Mouse (Mus musculus) forebrain, embryonic 14.5 days (tissue): ENCODE measurements at regions not wholly inside any gene's neighbourhood (a gene's known extent, or its start where the extent isn't known, plus 50 kb on each side); places are given as distances from the start of the nearest gene placed in this dataset. TPM values are rescaled to one million over a fixed set of nuclear protein-coding genes. Genes with fewer than 3 reads are reported as not detected.
A peak's percentile ranks its signal among the peaks of the same experiment; 100 is the strongest.

Source experiments
- ATAC-seq: fragments of 200-750 bp; cut with Nextera tagmentation; 2 replicates; pipeline ENCODE4 v1.8.0; 2017; ENCODE audit warnings: mild to moderate bottlenecking, moderate library complexity
- DNase-seq: peaks from one replicate; pipeline ENCODE4 v3.0.0-alpha.2; 2015; ENCODE audit warnings: low spot score
- H3K27ac ChIP-seq: fragments of 300-500 bp; sonication (generic); 2 replicates; pipeline ENCODE4 v1.5.1; 2014; ENCODE audit warnings: low read depth, mild to moderate bottlenecking, control low read depth, low read length, moderate library complexity
- H3K27me3 ChIP-seq: fragments of 300-500 bp; sonication (generic); replicated peaks from 2 replicates; pipeline ENCODE4 v1.6.1; 2014; ENCODE audit warnings: low read length, control low read depth, mixed read lengths; ENCODE audit not compliant: control insufficient read depth, insufficient read depth
- H3K36me3 ChIP-seq: fragments of 300-500 bp; sonication (generic); 2 replicates; pipeline ENCODE4 v1.6.1; 2014; ENCODE audit warnings: low read length, control low read depth; ENCODE audit not compliant: control insufficient read depth, insufficient read depth
- H3K4me1 ChIP-seq: fragments of 300-500 bp; sonication (generic); 2 replicates; pipeline ENCODE4 v1.6.1; 2014; ENCODE audit warnings: antibody characterized with exemption, low read length, control low read depth; ENCODE audit not compliant: control insufficient read depth, insufficient read depth
- H3K4me2 ChIP-seq: fragments of 300-500 bp; sonication (generic); 2 replicates; pipeline ENCODE4 v1.6.1; 2014; ENCODE audit warnings: mild to moderate bottlenecking, control low read depth, low read length
- H3K4me3 ChIP-seq: fragments of 300-500 bp; sonication (generic); 2 replicates; pipeline ENCODE4 v1.5.1; 2014; ENCODE audit warnings: low read depth, low read length, control low read depth
- H3K9ac ChIP-seq: fragments of 300-500 bp; sonication (generic); 2 replicates; pipeline ENCODE4 v1.6.1; 2014; ENCODE audit warnings: mild to moderate bottlenecking, low read length, control low read depth, moderate library complexity
- H3K9me3 ChIP-seq: fragments of 300-500 bp; sonication (generic); replicated peaks from 2 replicates; pipeline ENCODE4 v1.6.1; 2016; ENCODE audit warnings: low read length, control low read depth, mixed read lengths; ENCODE audit not compliant: control insufficient read depth
- WGBS: fragments of 180-500 bp; shearing (Covaris S2); extraction: QIAGEN DNeasy Blood & Tissue Kit; methylation state at CpG from one replicate; pipeline ENCODE4 v1.1.7; 2014; 5-methylcytosine and 5-hydroxymethylcytosine counted together
- microRNA-seq: library from miRNA; unstranded; fragments of <30 nt; microRNA quantifications from one replicate; pipeline ENCODE4, GENCODE M21; 2016

GRCm38 (mm10) chr6:19547589-19547988, 681.5 kb downstream of the Ankrd7 start:
- peak; percentile 3 for DNase-seq
- no peaks in the 10 kb centered on the region for H3K27me3 ChIP-seq
- 94% methylated on average over 1 of the region's 1 CpGs for WGBS
- H3K4me2 ChIP-seq = no peak overlapping the region
- ATAC-seq = no peak
- H3K27ac ChIP-seq = no peak overlapping the region
- no peaks in the 10 kb centered on the region for H3K9me3 ChIP-seq
- no peak overlapping the region for H3K4me3 ChIP-seq
- H3K36me3 ChIP-seq = no peaks in the 10 kb centered on the region
- H3K9ac ChIP-seq = no peak overlapping the region
- no peaks in the 10 kb centered on the region for H3K4me1 ChIP-seq

- H3K9me3 ChIP-seq = no peaks in the 10 kb centered on the region
- ATAC-seq = peak; percentile 71
- H3K36me3 ChIP-seq = no peaks in the 10 kb centered on the region
- no peak overlapping the region for H3K27ac ChIP-seq
- H3K27me3 ChIP-seq = no peaks in the 10 kb centered on the region
- H3K4me1 ChIP-seq = no peaks in the 10 kb centered on the region
- no peak overlapping the region for H3K4me3 ChIP-seq
- H3K9ac ChIP-seq = no peak overlapping the region
- DNase-seq = peak; percentile 73
- no peak overlapping the region for H3K4me2 ChIP-seq
Measured at GRCm38 (mm10) chr6:19551932-19552331, 685.8 kb downstream of the Ankrd7 start.

- peak; percentile 5 for DNase-seq
- WGBS = 78% methylated on average over 1 of the region's 1 CpGs
- no peak overlapping the region for H3K9ac ChIP-seq
Measured at GRCm38 (mm10) chr6:19579421-19579820, 713.3 kb downstream of the Ankrd7 start.

GRCm38 (mm10) chr6:19579887-19580286, 713.8 kb downstream of the Ankrd7 start:
- H3K4me3 ChIP-seq = no peak overlapping the region
- no peak for ATAC-seq
- H3K9ac ChIP-seq = no peak overlapping the region
- no peaks in the 10 kb centered on the region for H3K36me3 ChIP-seq
- H3K4me1 ChIP-seq = no peaks in the 10 kb centered on the region
- no peak for DNase-seq
- H3K4me2 ChIP-seq = no peak overlapping the region
- no peaks in the 10 kb centered on the region for H3K27me3 ChIP-seq
- 66% methylated on average over 1 of the region's 1 CpGs for WGBS
- H3K27ac ChIP-seq = no peak overlapping the region
- no peaks in the 10 kb centered on the region for H3K9me3 ChIP-seq

More at GRCm38 (mm10) chr6:19579421-19579820, 713.3 kb downstream of the Ankrd7 start:
- no peak for ATAC-seq
- H3K4me1 ChIP-seq = no peaks in the 10 kb centered on the region
- H3K27me3 ChIP-seq = no peaks in the 10 kb centered on the region
- no peak overlapping the region for H3K4me3 ChIP-seq
- H3K9me3 ChIP-seq = no peaks in the 10 kb centered on the region
- no peak overlapping the region for H3K4me2 ChIP-seq
- H3K36me3 ChIP-seq = no peaks in the 10 kb centered on the region
- H3K27ac ChIP-seq = no peak overlapping the region

Small RNAs in the stretch of these regions (microRNA-seq; reads per million reads assigned to microRNA genes)
- gene Mir6370 = not detected
